Mouse (Mus musculus) G1E (cell line): Measurements from ENCODE around the gene Myef2. TPM values are rescaled to one million over a fixed set of nuclear protein-coding genes. Genes with fewer than 3 reads are reported as not detected.
"Not testable (repeated sequence)": the region's sequence is repeated elsewhere in the genome, so short reads cannot be mapped to it uniquely, and the experiment has no call there.

Experiments
- ATAC-seq: 2 replicates; pipeline ENCODE4 v1.8.0; 2016; ENCODE audit warnings: mild to moderate bottlenecking; ENCODE audit not compliant: insufficient number of reproducible peaks, poor library complexity, low FRiP score, severe bottlenecking; ENCODE audit errors: extremely low read depth
- DNase-seq: peaks from one replicate; pipeline ENCODE4 v3.0.0; 2012; ENCODE audit warnings: low spot score
- H3K27me3 ChIP-seq: 2 replicates; pipeline ENCODE4 v1.6.1; 2012; ENCODE audit warnings: mild to moderate bottlenecking, low read length, inconsistent platforms; ENCODE audit not compliant: insufficient read depth
- H3K36me3 ChIP-seq: replicated peaks from 2 replicates; pipeline ENCODE3; 2012; ENCODE audit warnings: mild to moderate bottlenecking, inconsistent platforms
- H3K4me1 ChIP-seq: 2 replicates; pipeline ENCODE4 v1.6.1; 2012; ENCODE audit warnings: low read depth, low read length, inconsistent platforms, mixed read lengths; ENCODE audit not compliant: insufficient read depth
- H3K4me3 ChIP-seq: 2 replicates; pipeline ENCODE4 v1.5.1; 2012; ENCODE audit warnings: low read depth, mild to moderate bottlenecking, inconsistent platforms, low read length, moderate library complexity, mixed read lengths
- H3K9me3 ChIP-seq: replicated peaks from 2 replicates; pipeline ENCODE4 v1.6.1; 2012; ENCODE audit warnings: inconsistent platforms
- CTCF ChIP-seq: IDR thresholded peaks from 2 replicates; pipeline ENCODE4 v1.5.1; 2012; ENCODE audit warnings: low read depth, low read length, inconsistent platforms, mixed read lengths
- GATA1 ChIP-seq: IDR thresholded peaks from 2 replicates; pipeline ENCODE4 v1.6.1; 2012; ENCODE audit warnings: borderline replicate concordance, low read length, inconsistent platforms, mixed read lengths
- GATA2 ChIP-seq: IDR thresholded peaks from 2 replicates; pipeline ENCODE4 v1.6.1; 2012; ENCODE audit warnings: low read depth, low read length, inconsistent platforms, borderline replicate concordance
- POLR2AphosphoS5 ChIP-seq: IDR thresholded peaks from 2 replicates; pipeline ENCODE4 v1.6.1; 2012; ENCODE audit warnings: low read depth, low read length, inconsistent platforms; ENCODE audit not compliant: insufficient replicate concordance
- TAL1 ChIP-seq: conservative IDR thresholded peaks from 2 replicates; pipeline ENCODE4 v1.6.1; 2012; ENCODE audit warnings: low read depth, low read length, inconsistent platforms, mixed read lengths
- polyA plus RNA-seq: library from polyadenylated mRNA; stranded (reverse); fragments of >175 nt; gene quantifications from 2 replicates; pipeline ENCODE4 v1.2.3, GENCODE M21; 2012
- total RNA-seq, 2 experiments: library from RNA; stranded (forward) in 1 of 2; stranded (reverse) in 1 of 2; fragments of 200-1000 nt in 1 of 2; fragments of >200 nt in 1 of 2; fragmentation: Nextera tagmentation in 1 of 2; gene quantifications; 2 replicates each; pipeline ENCODE4 v1.2.3; 2014 to 2017

Gene Myef2
- total and polyA plus RNA-seq, 3 experiments: 21.4 to 83.4 (median 57.6) TPM

- Histone ChIP-seq H3K4me3 (no peak overlapping the region), H3K36me3 (peaks cover 41% of the 10 kb centered on the region), H3K9me3 (no peaks in the 10 kb centered on the region), H3K27me3 (no peaks in the 10 kb centered on the region), H3K4me1 (peaks cover 22% of the 10 kb centered on the region)
- ATAC-seq (no peak), DNase-seq (no peak)
- TF ChIP-seq POLR2AphosphoS5 (no peak), TAL1 (no peak), GATA1 (no peak), CTCF (no peak), GATA2 (no peak)
Observed at GRCm38 (mm10) chr2:125119381-125120110, 3.9 kb downstream of the Myef2 start.

- not testable (repeated sequence) for DNase-seq, H3K4me1 ChIP-seq, H3K27me3 ChIP-seq, ATAC-seq, H3K9me3 ChIP-seq, H3K4me3 ChIP-seq
- peaks cover 60% of the 10 kb centered on the region for H3K36me3 ChIP-seq
Observed at GRCm38 (mm10) chr2:125106536-125106935, 16.9 kb downstream of the Myef2 start.

GRCm38 (mm10) chr2:125104491-125104890 lies 19.0 kb downstream of the Myef2 start:
- H3K4me3 ChIP-seq, DNase-seq, H3K9me3 ChIP-seq, H3K4me1 ChIP-seq, H3K27me3 ChIP-seq, ATAC-seq: not testable (repeated sequence)
- H3K36me3 ChIP-seq: peaks cover 66% of the 10 kb centered on the region

GRCm38 (mm10) chr2:125092123-125092522 lies 31.3 kb downstream of the Myef2 start:
- ATAC-seq, DNase-seq, H3K4me1 ChIP-seq, H3K4me3 ChIP-seq, H3K9me3 ChIP-seq, H3K27me3 ChIP-seq: not testable (repeated sequence)
- peaks cover 70% of the 10 kb centered on the region for H3K36me3 ChIP-seq

GRCm38 (mm10) chr2:125088757-125089156 lies 34.7 kb downstream of the Myef2 start:
- Histone ChIP-seq H3K27me3 (no peaks in the 10 kb centered on the region), H3K36me3 (peaks cover 70% of the 10 kb centered on the region), H3K9me3 (no peaks in the 10 kb centered on the region), H3K4me1 (no peaks in the 10 kb centered on the region), H3K4me3 (no peak overlapping the region)
- DNase-seq: no peak
- no peak for ATAC-seq
- TF ChIP-seq POLR2AphosphoS5: no peak
- no peak for TF ChIP-seq CTCF
- no peak for TF ChIP-seq TAL1
- no peak for TF ChIP-seq GATA1
- TF ChIP-seq GATA2: no peak

GRCm38 (mm10) chr2:125083879-125084278 lies 39.6 kb downstream of the Myef2 start:
- no peak for TF ChIP-seq TAL1
- Histone ChIP-seq H3K4me3 (no peak overlapping the region), H3K36me3 (peaks cover 70% of the 10 kb centered on the region), H3K27me3 (no peaks in the 10 kb centered on the region), H3K9me3 (no peaks in the 10 kb centered on the region), H3K4me1 (no peaks in the 10 kb centered on the region)
- DNase-seq: no peak
- ATAC-seq: no peak

- H3K36me3 ChIP-seq: peaks cover 2% of the 10 kb centered on the region
- DNase-seq: no peak
- H3K4me3 ChIP-seq: no peak overlapping the region
- ATAC-seq: no peak
- no peaks in the 10 kb centered on the region for H3K9me3 ChIP-seq
- TF ChIP-seq TAL1 (no peak), GATA1 (no peak), CTCF (no peak), GATA2 (no peak), POLR2AphosphoS5 (no peak)
- H3K27me3 ChIP-seq: no peaks in the 10 kb centered on the region
- H3K4me1 ChIP-seq: no peaks in the 10 kb centered on the region
Observed at GRCm38 (mm10) chr2:125073056-125073780, 50.2 kb downstream of the Myef2 start.
